Mouse (Mus musculus) lung, adult 2 months (tissue): ENCODE measurements at regions not wholly inside any gene's neighbourhood (a gene's known extent, or its start where the extent isn't known, plus 50 kb on each side); places are given as distances from the start of the nearest gene placed in this dataset.

ENCODE experiments used
- CTCF ChIP-seq: fragments of 200-500 bp; IDR thresholded peaks from 2 replicates; pipeline ENCODE4 v1.5.1; 2011; ENCODE audit warnings: mild to moderate bottlenecking, low read length, control low read depth; ENCODE audit not compliant: insufficient read depth
- POLR2A ChIP-seq: fragments of 200-500 bp; IDR thresholded peaks from 2 replicates; pipeline ENCODE4 v1.6.1; 2011; ENCODE audit warnings: low read depth, mild to moderate bottlenecking, control low read depth, low read length, borderline replicate concordance; ENCODE audit errors: extremely low read depth

DNA sequence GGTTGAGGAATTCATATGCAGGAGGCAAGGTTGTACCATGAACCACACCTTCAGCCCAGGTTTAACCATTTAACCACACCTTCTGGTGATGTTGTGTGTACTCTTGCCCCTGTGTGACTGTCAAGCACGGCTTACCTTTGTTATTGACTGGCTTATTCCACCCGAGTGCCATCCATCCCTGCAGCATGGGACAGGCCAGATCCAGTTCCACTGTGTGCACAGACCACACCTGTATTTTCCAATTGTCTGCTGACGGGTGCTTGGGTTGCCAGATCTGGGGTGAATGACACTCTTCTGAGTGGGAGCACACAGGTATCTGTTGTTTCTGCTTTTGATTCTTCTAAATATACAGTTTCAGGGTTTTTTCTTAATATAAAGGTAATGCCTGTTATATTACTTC is 196.1 kb downstream of the Tex29 start:
- TF ChIP-seq POLR2A (no peak), CTCF (no peak)
